Mouse (Mus musculus) CH12.LX (cell line): ENCODE data around the gene Yjefn3.

Experiments
- CHD1 ChIP-seq: IDR thresholded peaks from 2 replicates; pipeline ENCODE4 v1.6.1; 2012; ENCODE audit warnings: low read depth, low read length, improper control_type of control experiment, inconsistent platforms
- CTCF ChIP-seq, 2 experiments: IDR thresholded peaks in 1 of 2; conservative IDR thresholded peaks in 1 of 2; 2 replicates each; pipeline ENCODE4 v1.5.1; 2011 to 2012; ENCODE audit warnings: low read depth in 2 of 2, low read length in 2 of 2, improper control_type of control experiment in 1 of 2, inconsistent platforms in 1 of 2, mild to moderate bottlenecking in 1 of 2, moderate library complexity in 1 of 2
- E2F4 ChIP-seq: IDR thresholded peaks from 2 replicates; pipeline ENCODE4 v1.6.1; 2011; ENCODE audit warnings: low read depth, low read length, improper control_type of control experiment; ENCODE audit not compliant: insufficient replicate concordance
- EP300 ChIP-seq: IDR thresholded peaks from 2 replicates; pipeline ENCODE4 v1.6.1; 2011; ENCODE audit warnings: low read length, improper control_type of control experiment
- KAT2A ChIP-seq: IDR thresholded peaks from 2 replicates; pipeline ENCODE4 v1.6.1; 2012; ENCODE audit warnings: low read length, improper control_type of control experiment, inconsistent platforms; ENCODE audit not compliant: insufficient replicate concordance
- MAX ChIP-seq: IDR thresholded peaks from 2 replicates; pipeline ENCODE4 v1.6.1; 2011; ENCODE audit warnings: low read length, improper control_type of control experiment
- MEF2A ChIP-seq: IDR thresholded peaks from 2 replicates; pipeline ENCODE4 v1.6.1; 2014; ENCODE audit warnings: low read depth, mild to moderate bottlenecking, inconsistent platforms, low read length, improper control_type of control experiment, borderline replicate concordance
- MXI1 ChIP-seq: IDR thresholded peaks from 2 replicates; pipeline ENCODE4 v1.6.1; 2011; ENCODE audit warnings: mild to moderate bottlenecking, low read depth, low read length, improper control_type of control experiment
- POLR2A ChIP-seq: IDR thresholded peaks from 2 replicates; pipeline ENCODE4 v1.6.1; 2011; ENCODE audit warnings: low read depth, mild to moderate bottlenecking, improper control_type of control experiment, low read length
- POLR2AphosphoS2 ChIP-seq: IDR thresholded peaks from 2 replicates; pipeline ENCODE4 v1.6.1; 2011; ENCODE audit warnings: low read depth, low read length, improper control_type of control experiment
- RAD21 ChIP-seq: IDR thresholded peaks from 2 replicates; pipeline ENCODE4 v1.6.1; 2011; ENCODE audit warnings: low read depth, mild to moderate bottlenecking, low read length, improper control_type of control experiment, moderate library complexity
- SMC3 ChIP-seq: IDR thresholded peaks from 2 replicates; pipeline ENCODE4 v1.6.1; 2011; ENCODE audit warnings: low read depth, low read length, improper control_type of control experiment
- TCF12 ChIP-seq: IDR thresholded peaks from 2 replicates; pipeline ENCODE4 v1.6.1; 2014; ENCODE audit warnings: low read depth, mild to moderate bottlenecking, inconsistent platforms, low read length, improper control_type of control experiment
- ZNF384 ChIP-seq: IDR thresholded peaks from 2 replicates; pipeline ENCODE4 v1.6.1; 2012; ENCODE audit warnings: low read depth, low read length, improper control_type of control experiment, inconsistent platforms

DNA sequence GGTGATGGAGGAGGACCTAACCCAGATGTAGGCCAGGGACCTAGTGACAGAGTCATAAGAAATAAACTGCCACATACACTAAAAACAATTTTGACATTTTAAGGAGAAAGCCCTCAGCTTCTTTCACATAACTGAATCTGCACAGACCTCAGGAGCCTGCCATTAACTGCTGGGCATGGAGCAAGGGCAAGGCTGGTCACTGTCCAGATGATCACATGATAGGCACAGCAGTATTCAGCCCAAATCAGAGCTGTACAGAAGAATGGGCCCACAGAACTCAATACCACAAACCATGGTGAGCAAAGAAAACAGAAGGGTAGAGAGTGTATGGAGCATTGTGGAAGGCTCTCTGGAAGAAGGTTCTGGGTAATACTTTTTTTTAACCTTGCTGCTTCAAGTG, 24.4 kb upstream of the Yjefn3 start:
- TF ChIP-seq MXI1 (no peak), CTCF (conservative IDR thresholded peaks at IDR 0.05 in 1 of 2, IDR thresholded peaks at IDR 0.05 in 1 of 2; ENCODE audit: low read depth in 2 of 2, low read length in 2 of 2) (no peak), SMC3 (no peak), POLR2A (no peak), MEF2A (no peak), POLR2AphosphoS2 (no peak), MAX (no peak), RAD21 (no peak), EP300 (no peak), CHD1 (no peak), TCF12 (no peak), KAT2A (no peak), E2F4 (no peak), ZNF384 (no peak)
